Mouse (Mus musculus): ENCODE data around the gene Chmp2b. TPM values are rescaled to one million over a fixed set of nuclear protein-coding genes. Genes with fewer than 3 reads are reported as not detected.
A peak's percentile ranks its signal among the peaks of the same experiment; 100 is the strongest.

The Chmp2b gene
- polyA plus RNA-seq, 1 experiment from 2014 or later, result 26.6 TPM

- Histone ChIP-seq H3K27ac (ENCODE audit: low read depth) (no peak overlapping the region), H3K9me3 (ENCODE audit: low read length) (no peaks in the 10 kb centered on the region), H3K36me3 (replicated peaks; ENCODE audit: insufficient read depth, low read length) (no peaks in the 10 kb centered on the region), H3K4me1 (ENCODE audit: insufficient read depth) (no peaks in the 10 kb centered on the region), H3K27me3 (ENCODE audit: insufficient read depth, low read length) (no peaks in the 10 kb centered on the region), H3K4me3 (ENCODE audit: low read depth, low read length) (no peak overlapping the region), H3K9ac (replicated peaks) (no peak overlapping the region), H3K4me2 (ENCODE audit: low read depth, low read length) (no peak overlapping the region)
- ATAC-seq, result no peak
- TF ChIP-seq EP300 (IDR thresholded peaks at IDR 0.05; ENCODE audit: low read depth) (no peak), CTCF (IDR thresholded peaks at IDR 0.05; ENCODE audit: low read depth) (no peak)
- 77% methylated on average over 7 of the region's 7 CpGs for WGBS (ENCODE audit: insufficient replicate concordance)
- no peak for DNase-seq
Measured at GRCm38 (mm10) chr16:65514223-65514622, 48.3 kb downstream of the Chmp2b start.

DNA sequence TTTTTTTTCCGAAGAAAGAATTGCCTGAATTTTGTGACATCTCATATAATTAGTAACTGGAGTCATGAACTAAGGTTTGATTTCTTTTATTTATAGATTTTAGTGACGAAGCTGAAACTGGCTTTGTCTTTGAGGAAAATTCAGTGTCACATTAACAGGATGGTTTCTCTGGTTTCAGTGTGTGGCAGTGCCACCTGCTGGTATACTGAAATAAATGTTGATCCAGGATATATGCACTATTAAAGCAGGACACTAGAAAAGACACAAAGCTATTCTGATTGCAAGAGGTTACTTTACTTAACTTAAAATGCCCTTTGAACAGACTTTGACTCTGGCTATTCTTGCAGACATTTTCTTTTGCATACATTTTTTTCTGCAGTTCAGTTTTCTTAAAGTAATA lies 65.5 kb downstream of the Chmp2b start:
- TF ChIP-seq EP300 (IDR thresholded peaks at IDR 0.05; ENCODE audit: low read depth) (no peak), CTCF (IDR thresholded peaks at IDR 0.05; ENCODE audit: low read depth) (peak; percentile 64)
- H3K36me3 ChIP-seq (replicated peaks; ENCODE audit: insufficient read depth, low read length), result no peaks in the 10 kb centered on the region
- no peak overlapping the region for H3K9ac ChIP-seq (replicated peaks)
- H3K4me3 ChIP-seq (ENCODE audit: low read depth, low read length), result no peak overlapping the region
- 38% methylated on average over 2 of the region's 2 CpGs for WGBS (ENCODE audit: insufficient replicate concordance)
- H3K4me2 ChIP-seq (ENCODE audit: low read depth, low read length), result no peak overlapping the region
- ATAC-seq (no peak), DNase-seq (no peak)
- H3K4me1 ChIP-seq (ENCODE audit: insufficient read depth), result no peaks in the 10 kb centered on the region
- H3K27ac ChIP-seq (ENCODE audit: low read depth), result no peak overlapping the region
- H3K27me3 ChIP-seq (ENCODE audit: insufficient read depth, low read length), result no peaks in the 10 kb centered on the region
- no peaks in the 10 kb centered on the region for H3K9me3 ChIP-seq (ENCODE audit: low read length)

GRCm38 (mm10) chr16:65496030-65496429 lies 66.5 kb downstream of the Chmp2b start:
- Histone ChIP-seq H3K9me3 (ENCODE audit: low read length) (no peaks in the 10 kb centered on the region), H3K9ac (replicated peaks) (no peak overlapping the region), H3K36me3 (replicated peaks; ENCODE audit: insufficient read depth, low read length) (no peaks in the 10 kb centered on the region), H3K27me3 (ENCODE audit: insufficient read depth, low read length) (no peaks in the 10 kb centered on the region), H3K4me1 (ENCODE audit: insufficient read depth) (no peaks in the 10 kb centered on the region), H3K4me2 (ENCODE audit: low read depth, low read length) (no peak overlapping the region), H3K27ac (ENCODE audit: low read depth) (no peak overlapping the region), H3K4me3 (ENCODE audit: low read depth, low read length) (no peak overlapping the region)
- TF ChIP-seq CTCF (IDR thresholded peaks at IDR 0.05; ENCODE audit: low read depth), result no peak
- TF ChIP-seq EP300 (IDR thresholded peaks at IDR 0.05; ENCODE audit: low read depth), result no peak
- WGBS (ENCODE audit: insufficient replicate concordance), result 37% methylated on average over 5 of the region's 5 CpGs
- DNase-seq (no peak), ATAC-seq (no peak)

Other genes starting within 250 kb of the Chmp2b start
- gene Pou1f1, start 42.2 kb downstream of the Chmp2b start, polyA plus RNA-seq (2015; fragmentation: Nextera tagmentation; extraction: Ambion mirVana), result not detected in 2 replicates